Comparison of ENCODE assay signal across 10 mouse cellular contexts in genomic region chr7:90059249-90059628, GRCm38 (mm10).
DNase-seq lines count a peak whose midpoint lies in the region; ATAC-seq and TF ChIP-seq lines count a peak whose summit lies in the region.
"Had no signal": no experiment of that assay in that cellular context is flagged by ENCODE, and none has a peak within 500 bp of the region (broad histone marks: within the 10 kb centered on the region; RNA-seq: fewer than 3 reads in every experiment).

No protein-coding gene starts in this region.

- no peak for TF ChIP-seq CTCF in left cerebral cortex, adult 2 months (IDR thresholded peaks at IDR 0.05)

- H3K4me3 ChIP-seq in left cerebral cortex, adult 2 months: no peak overlapping the region
- H3K4me3 ChIP-seq: embryonic facial prominence, embryonic 12.5 days had no signal

- ATAC-seq in erythroblast, adult 5-6 weeks (replicated peaks; ENCODE audit: low FRiP score, poor library complexity, severe bottlenecking): peak; percentile 12; the same call in 1 of the 2 replicates
- ATAC-seq: hindbrain, postnatal 0 days; midbrain, embryonic 16.5 days had no signal

- DNase-seq in left cerebral cortex, adult 2 months (ENCODE audit: extremely low spot score in 1 of 2, low spot score in 2 of 2): no peak
- DNase-seq in left cerebral cortex, postnatal 4 days: no peak
- DNase-seq in R1 (ENCODE audit: low read depth, low spot score): peak; percentile 37
- DNase-seq in lung, postnatal 10 days: peak; percentile 66
- DNase-seq in adrenal gland, postnatal 36 days: no peak
- DNase-seq in layer of hippocampus, postnatal 14 days (ENCODE audit: low spot score in 2 of 2): no peak

- peak overlapping the region; percentile 76 for H3K27ac ChIP-seq in left cerebral cortex, adult 2 months
- H3K27ac ChIP-seq: embryonic facial prominence, embryonic 12.5 days; hindbrain, postnatal 0 days had no signal

- intact Hi-C loops in left cerebral cortex, adult 2 months (cut with DNase I): loop anchor here (1.0 kb wide), 1 partner anchor 71 kb away; the partner anchor contains the start of gene Picalm
- intact Hi-C loops in left cerebral cortex, postnatal 4 days (cut with DNase I): no loop called here

Comparison
In these comparisons a context has a peak if more than half of its experiments do, and no peak if none do; other contexts are left out.
1. DNase-seq: peak in R1 (single experiment) and lung, postnatal 10 days (single experiment); none in left cerebral cortex, adult 2 months (0 of 2), left cerebral cortex, postnatal 4 days (single experiment), adrenal gland, postnatal 36 days (0 of 2) and layer of hippocampus, postnatal 14 days (0 of 2).